Mouse (Mus musculus) forebrain, embryonic 16.5 days (tissue): ENCODE data around the gene F12. TPM values are rescaled to one million over a fixed set of nuclear protein-coding genes. Genes with fewer than 3 reads are reported as not detected.
A peak's percentile ranks its signal among the peaks of the same experiment; 100 is the strongest.

Source experiments
- ATAC-seq: fragments of 200-750 bp; cut with Nextera tagmentation; 2 replicates; pipeline ENCODE4 v1.8.0; 2017; ENCODE audit warnings: mild to moderate bottlenecking, moderate library complexity
- H3K27ac ChIP-seq: fragments of 300-500 bp; sonication (generic); 2 replicates; pipeline ENCODE4 v1.5.1; 2014; ENCODE audit warnings: low read length, control low read depth
- H3K27me3 ChIP-seq: fragments of 300-500 bp; sonication (generic); replicated peaks from 2 replicates; pipeline ENCODE4 v1.6.1; 2014; ENCODE audit warnings: low read length; ENCODE audit not compliant: control insufficient read depth, insufficient read depth
- H3K36me3 ChIP-seq: fragments of 300-500 bp; sonication (generic); 2 replicates; pipeline ENCODE4 v1.6.1; 2014; ENCODE audit not compliant: control insufficient read depth, insufficient read depth
- H3K4me1 ChIP-seq: fragments of 300-500 bp; sonication (generic); replicated peaks from 2 replicates; pipeline ENCODE4 v1.6.1; 2014; ENCODE audit warnings: low read length; ENCODE audit not compliant: control insufficient read depth, insufficient read depth
- H3K4me2 ChIP-seq: fragments of 300-500 bp; sonication (generic); 2 replicates; pipeline ENCODE4 v1.6.1; 2014; ENCODE audit warnings: mild to moderate bottlenecking, low read length, control low read depth
- H3K4me3 ChIP-seq: fragments of 300-500 bp; sonication (generic); replicated peaks from 2 replicates; pipeline ENCODE4 v1.5.1; 2014; ENCODE audit warnings: mild to moderate bottlenecking, low read length, control low read depth
- H3K9ac ChIP-seq: fragments of 300-500 bp; sonication (generic); replicated peaks from 2 replicates; pipeline ENCODE4 v1.6.1; 2014; ENCODE audit warnings: low read depth, low read length, control low read depth
- H3K9me3 ChIP-seq: fragments of 300-500 bp; sonication (generic); 2 replicates; pipeline ENCODE4 v1.6.1; 2016; ENCODE audit warnings: low read length; ENCODE audit not compliant: control insufficient read depth
- WGBS: fragments of 180-500 bp; shearing (Covaris S2); extraction: QIAGEN DNeasy Blood & Tissue Kit; methylation state at CpG from one replicate; pipeline ENCODE4 v1.1.7; 2014; 5-methylcytosine and 5-hydroxymethylcytosine counted together
- polyA plus RNA-seq: library from polyadenylated mRNA; unstranded; fragments of >200 nt; fragmentation: Nextera tagmentation; extraction: Ambion mirVana; gene quantifications from 2 replicates; pipeline ENCODE4 v1.2.1, GENCODE M21; 2015

F12 gene
- polyA plus RNA-seq, 1 experiment from 2014 or later, result not detected

GRCm38 (mm10) chr13:55419142-55419541, 7.5 kb downstream of the F12 start:
- Histone ChIP-seq H3K4me2 (no peak overlapping the region), H3K27ac (no peak overlapping the region), H3K9ac (no peak overlapping the region), H3K27me3 (peaks cover 33% of the 10 kb centered on the region), H3K9me3 (no peaks in the 10 kb centered on the region), H3K4me1 (peaks cover 13% of the 10 kb centered on the region), H3K4me3 (no peak overlapping the region), H3K36me3 (no peaks in the 10 kb centered on the region)
- WGBS, result 85% methylated on average over 5 of the region's 5 CpGs
- no peak for ATAC-seq

- 9% methylated on average over 12 of the region's 12 CpGs for WGBS
- Histone ChIP-seq H3K9ac (peak overlapping the region; percentile 40; the same call in 1 of the 2 replicates), H3K4me2 (peak overlapping the region; percentile 36), H3K36me3 (no peaks in the 10 kb centered on the region), H3K4me3 (peak overlapping the region; percentile 9), H3K27ac (no peak overlapping the region), H3K4me1 (peaks cover 13% of the 10 kb centered on the region), H3K9me3 (no peaks in the 10 kb centered on the region), H3K27me3 (peaks cover 33% of the 10 kb centered on the region)
- peak; percentile 64 for ATAC-seq
Observed at GRCm38 (mm10) chr13:55418004-55418403, 8.6 kb downstream of the F12 start.

- peak; percentile 67 for ATAC-seq
- Histone ChIP-seq H3K27me3 (peaks cover 10% of the 10 kb centered on the region), H3K4me1 (peaks cover 6% of the 10 kb centered on the region; the same call in 1 of the 2 replicates), H3K36me3 (no peaks in the 10 kb centered on the region), H3K4me3 (peak within 1 kb of the TSS; percentile 38), H3K9me3 (no peaks in the 10 kb centered on the region), H3K27ac (no peak within 1 kb of the TSS), H3K9ac (peak within 1 kb of the TSS; percentile 55), H3K4me2 (peak within 1 kb of the TSS; percentile 52)
- 7% methylated on average over 41 of the region's 41 CpGs for WGBS
Observed at GRCm38 (mm10) chr13:55414743-55415380, 11.7 kb downstream of the F12 start, which contains the start of gene Pfn3. Gene Pfn3, minus strand, starts transcription at chr13:55415232.

- H3K9ac ChIP-seq, result no peak overlapping the region
- no peaks in the 10 kb centered on the region for H3K9me3 ChIP-seq
- H3K27me3 ChIP-seq, result 0 out of 2 replicates have a peak, but pooled peaks cover under 1% of the 10 kb centered on the region
- ATAC-seq, result no peak
- H3K4me3 ChIP-seq, result no peak overlapping the region
- H3K27ac ChIP-seq, result no peak overlapping the region
- no peaks in the 10 kb centered on the region for H3K36me3 ChIP-seq
- H3K4me1 ChIP-seq, result peaks cover 6% of the 10 kb centered on the region; the same call in 1 of the 2 replicates
- 79% methylated on average over 12 of the region's 12 CpGs for WGBS
- no peak overlapping the region for H3K4me2 ChIP-seq
Observed at GRCm38 (mm10) chr13:55413333-55413732, 13.3 kb downstream of the F12 start.

GRCm38 (mm10) chr13:55412643-55413307, 13.8 kb downstream of the F12 start:
- no peak overlapping the region for H3K27ac ChIP-seq
- no peak for ATAC-seq
- no peak overlapping the region for H3K4me3 ChIP-seq
- WGBS, result 83% methylated on average over 13 of the region's 13 CpGs
- H3K9me3 ChIP-seq, result no peaks in the 10 kb centered on the region
- peaks cover 6% of the 10 kb centered on the region; the same call in 1 of the 2 replicates for H3K4me1 ChIP-seq
- no peaks in the 10 kb centered on the region for H3K36me3 ChIP-seq
- H3K4me2 ChIP-seq, result no peak overlapping the region
- no peaks in the 10 kb centered on the region for H3K27me3 ChIP-seq
- no peak overlapping the region for H3K9ac ChIP-seq

GRCm38 (mm10) chr13:55411826-55412225, 14.8 kb downstream of the F12 start:
- Histone ChIP-seq H3K36me3 (no peaks in the 10 kb centered on the region), H3K27ac (no peak overlapping the region), H3K9me3 (no peaks in the 10 kb centered on the region), H3K9ac (no peak overlapping the region), H3K4me2 (no peak overlapping the region), H3K27me3 (no peaks in the 10 kb centered on the region), H3K4me1 (peaks cover 6% of the 10 kb centered on the region; the same call in 1 of the 2 replicates), H3K4me3 (no peak overlapping the region)
- no peak for ATAC-seq
- 68% methylated on average over 7 of the region's 7 CpGs for WGBS

GRCm38 (mm10) chr13:55408546-55409120, 18.0 kb downstream of the F12 start:
- ATAC-seq, result no peak
- Histone ChIP-seq H3K4me2 (no peak overlapping the region), H3K9ac (no peak overlapping the region), H3K9me3 (no peaks in the 10 kb centered on the region), H3K27me3 (no peaks in the 10 kb centered on the region), H3K27ac (no peak overlapping the region), H3K4me1 (peaks cover 9% of the 10 kb centered on the region), H3K36me3 (no peaks in the 10 kb centered on the region), H3K4me3 (no peak overlapping the region)
- WGBS, result 91% methylated on average over 19 of the region's 19 CpGs

- no peak overlapping the region for H3K27ac ChIP-seq
- peaks cover 9% of the 10 kb centered on the region for H3K4me1 ChIP-seq
- no peaks in the 10 kb centered on the region for H3K27me3 ChIP-seq
- H3K9me3 ChIP-seq, result no peaks in the 10 kb centered on the region
- no peaks in the 10 kb centered on the region for H3K36me3 ChIP-seq
- no peak overlapping the region for H3K9ac ChIP-seq
- H3K4me2 ChIP-seq, result no peak overlapping the region
- no peak overlapping the region for H3K4me3 ChIP-seq
- WGBS, result 88% methylated on average over 4 of the region's 4 CpGs
- no peak for ATAC-seq
Observed at GRCm38 (mm10) chr13:55407341-55407740, 19.3 kb downstream of the F12 start.

GRCm38 (mm10) chr13:55405783-55406390, 20.7 kb downstream of the F12 start:
- Histone ChIP-seq H3K4me3 (no peak overlapping the region), H3K9ac (peak overlapping the region; percentile 42), H3K27me3 (no peaks in the 10 kb centered on the region), H3K36me3 (no peaks in the 10 kb centered on the region), H3K4me2 (no peak overlapping the region; the same call in 1 of the 2 replicates), H3K4me1 (peaks cover 9% of the 10 kb centered on the region), H3K27ac (peak overlapping the region; percentile 71), H3K9me3 (no peaks in the 10 kb centered on the region)
- WGBS, result 42% methylated on average over 13 of the region's 13 CpGs
- peak; percentile 56 for ATAC-seq
